In the genomic region with DNA sequence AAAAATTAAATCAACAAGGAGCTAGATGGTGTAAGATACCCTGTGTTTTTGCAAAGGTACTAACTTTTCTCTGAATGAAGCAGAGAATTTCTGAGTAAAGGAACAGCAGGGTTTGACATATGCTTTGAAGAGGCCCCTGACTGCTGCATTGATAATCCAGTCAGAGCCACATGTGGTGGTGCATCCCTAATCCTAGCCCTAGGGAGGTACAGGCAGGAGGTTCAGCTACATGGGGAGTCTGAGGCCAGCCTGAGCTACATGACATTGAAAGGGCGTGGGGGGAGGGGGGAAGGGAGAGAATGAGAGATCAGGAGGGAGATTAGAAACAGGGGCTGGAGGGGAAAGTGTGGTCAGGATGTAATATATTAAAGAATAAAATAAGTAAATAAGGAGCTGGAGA, we compare ENCODE assay signal across 18 mouse cellular contexts.
"Had no signal": no experiment of that assay in that cellular context is flagged by ENCODE, and none has a peak within 500 bp of the region (broad histone marks: within the 10 kb centered on the region; RNA-seq: fewer than 3 reads in every experiment).

No protein-coding gene starts in this region.

- H3K27me3 ChIP-seq: liver, embryonic 13.5 days; liver, embryonic 15.5 days; lung, embryonic 15.5 days; megakaryocyte, embryonic 14.5 days; neural tube, embryonic 12.5 days; stomach, embryonic 15.5 days had no signal

- H3K27ac ChIP-seq: liver, embryonic 13.5 days; liver, embryonic 15.5 days; lung, embryonic 15.5 days; macrophage; neural tube, embryonic 12.5 days; stomach, embryonic 15.5 days; stomach, postnatal 0 days had no signal

- ATAC-seq: liver, postnatal 0 days; lung, postnatal 0 days had no signal

- H3K9ac ChIP-seq: liver, embryonic 13.5 days; liver, embryonic 15.5 days; liver, postnatal 0 days; lung, embryonic 15.5 days; neural tube, embryonic 12.5 days; stomach, embryonic 15.5 days had no signal

- H3K36me3 ChIP-seq: liver, embryonic 13.5 days; liver, embryonic 15.5 days; lung, embryonic 15.5 days; neural tube, embryonic 12.5 days; stomach, embryonic 15.5 days had no signal

- H3K9me3 ChIP-seq: liver, embryonic 13.5 days; liver, embryonic 15.5 days; lung, embryonic 15.5 days; neural tube, embryonic 12.5 days; stomach, embryonic 15.5 days had no signal

- H3K4me1 ChIP-seq: liver, embryonic 13.5 days; liver, embryonic 15.5 days; lung, embryonic 15.5 days; neural tube, embryonic 12.5 days; stomach, embryonic 15.5 days had no signal

- H3K4me3 ChIP-seq: liver, embryonic 13.5 days; liver, embryonic 15.5 days; lung, embryonic 15.5 days; megakaryocyte, embryonic 14.5 days; neural tube, embryonic 12.5 days; stomach, embryonic 15.5 days had no signal

- DNase-seq: liver, embryonic 13.5 days; liver, postnatal 0 days; lung, adult 2 months; lung, postnatal 14 days; lung, postnatal 36 days; right cerebral cortex, postnatal 14 days; thymus, adult 2 months; thymus, postnatal 25 days; thymus, postnatal 4 days had no signal

- H3K4me2 ChIP-seq: liver, embryonic 11.5 days; liver, embryonic 13.5 days; liver, embryonic 15.5 days; lung, embryonic 15.5 days; neural tube, embryonic 12.5 days; stomach, embryonic 15.5 days had no signal
